Mouse (Mus musculus) retina, postnatal 7 days (tissue): ENCODE data around the gene Tgif1.

ENCODE experiments used
- DNase-seq: peaks from one replicate; pipeline ENCODE4 v3.0.0-alpha.2; 2012; ENCODE audit warnings: low read depth, low spot score

Tgif1 gene

DNA sequence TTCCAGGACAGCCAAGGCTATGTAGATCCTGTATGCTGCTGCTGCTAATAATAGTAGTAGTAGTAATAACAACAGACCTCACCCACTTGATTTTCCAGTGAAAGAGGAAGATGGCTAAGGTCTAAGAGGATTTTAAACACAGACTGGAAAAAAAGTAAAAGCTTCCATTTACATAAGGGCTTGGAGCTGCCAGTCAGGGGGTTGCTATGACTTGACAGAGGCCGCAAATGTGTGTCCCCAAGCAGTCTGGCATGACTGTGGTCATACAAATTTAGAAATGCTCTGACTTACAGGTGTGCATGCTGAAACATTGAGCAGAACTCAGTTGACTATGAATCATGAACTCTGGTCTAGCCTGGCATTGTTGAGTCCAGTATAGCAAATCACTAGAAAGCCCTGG is 45.5 kb downstream of the Tgif1 start:
- no peak for DNase-seq

DNA sequence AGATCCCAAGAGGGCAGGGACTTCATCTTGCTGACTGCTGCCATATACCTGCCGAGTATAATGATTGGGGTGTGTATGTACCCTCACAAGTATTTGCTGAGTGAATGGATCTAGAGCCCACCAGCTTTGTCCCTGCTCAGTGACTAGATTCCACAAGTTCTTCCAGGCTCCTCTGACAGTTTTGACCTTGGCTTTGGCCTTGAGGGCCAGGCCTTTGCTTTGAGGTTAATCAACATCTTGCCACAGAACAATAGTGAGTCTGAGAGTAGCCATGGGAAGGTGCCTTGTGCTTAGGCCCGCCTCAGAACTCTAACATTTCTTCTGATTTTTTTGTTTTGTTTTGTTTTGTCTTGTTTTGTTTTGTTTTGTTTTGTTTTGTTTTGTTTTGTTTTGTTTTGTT is 46.7 kb downstream of the Tgif1 start:
- DNase-seq = no peak

DNA sequence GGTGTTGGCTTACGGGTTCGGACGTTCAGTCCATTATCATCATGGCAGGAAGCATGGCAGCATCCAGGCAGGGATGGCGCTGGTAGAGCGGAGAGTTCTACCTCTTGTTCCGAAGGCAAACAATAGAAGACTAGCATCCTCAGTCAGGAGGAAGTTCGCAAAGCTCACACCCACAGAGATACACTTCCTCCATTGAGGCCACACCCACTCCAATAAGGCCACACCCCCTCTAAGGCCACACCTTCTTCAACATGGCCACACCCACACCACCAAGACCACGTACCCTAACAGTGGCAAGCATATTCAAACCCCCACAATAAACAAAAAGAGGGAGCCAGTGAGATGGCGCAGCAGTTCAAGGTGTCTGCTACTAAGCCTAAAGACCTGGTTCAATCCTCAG is 47.5 kb downstream of the Tgif1 start:
- no peak for DNase-seq

DNA sequence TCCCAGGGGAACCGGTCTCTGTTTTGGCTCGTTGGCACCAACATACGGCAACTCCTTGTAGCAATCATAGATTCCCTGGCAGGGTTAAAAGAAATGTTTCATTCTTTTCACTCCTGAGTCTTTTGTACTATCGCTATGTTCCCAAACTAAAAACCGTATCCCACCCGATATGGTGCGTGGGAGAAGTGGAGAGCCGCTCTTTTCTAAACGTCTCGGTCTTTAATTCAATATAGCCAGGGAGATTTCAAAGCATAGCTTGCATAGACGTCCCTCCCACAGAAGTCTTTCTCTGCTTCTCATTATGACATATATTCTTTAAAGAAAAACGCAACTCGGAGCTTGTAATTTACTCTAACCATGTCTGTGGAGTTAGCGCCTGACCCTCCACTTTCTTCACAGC is 51.3 kb downstream of the Tgif1 start:
- no peak for DNase-seq

DNA sequence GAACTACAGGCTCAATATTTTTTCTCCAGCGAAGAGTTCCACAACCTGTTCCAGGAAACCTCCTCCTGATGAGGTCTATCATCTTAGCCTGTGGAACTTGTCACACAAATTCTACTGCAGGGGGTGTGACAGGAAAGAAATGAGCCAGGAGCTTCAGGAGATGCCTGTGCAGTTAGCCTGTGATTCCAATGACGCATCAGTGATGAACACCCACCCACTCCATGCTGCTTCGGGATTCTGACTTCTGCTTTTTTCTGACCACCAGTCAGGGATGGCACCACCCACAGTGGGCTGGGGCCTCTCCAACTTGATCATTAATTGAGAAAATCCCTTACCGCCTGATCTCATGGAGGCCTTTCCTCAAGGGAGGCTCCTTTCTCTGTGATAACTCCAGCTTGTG is 54.1 kb downstream of the Tgif1 start:
- DNase-seq = no peak

DNA sequence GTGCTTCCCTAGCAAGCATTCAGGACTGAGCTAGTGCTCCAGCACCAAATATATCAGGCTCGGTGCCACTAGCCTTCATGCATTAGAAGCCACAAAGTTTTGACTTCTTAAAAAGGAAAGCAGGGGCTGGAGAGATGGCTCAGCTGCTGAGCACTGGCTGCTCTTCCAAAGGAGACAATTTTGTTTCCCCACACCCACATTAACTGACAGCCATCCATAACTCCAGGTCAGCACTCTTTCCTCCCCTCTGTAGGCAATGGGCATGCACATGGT is 55.6 kb downstream of the Tgif1 start:
- DNase-seq = no peak

DNA sequence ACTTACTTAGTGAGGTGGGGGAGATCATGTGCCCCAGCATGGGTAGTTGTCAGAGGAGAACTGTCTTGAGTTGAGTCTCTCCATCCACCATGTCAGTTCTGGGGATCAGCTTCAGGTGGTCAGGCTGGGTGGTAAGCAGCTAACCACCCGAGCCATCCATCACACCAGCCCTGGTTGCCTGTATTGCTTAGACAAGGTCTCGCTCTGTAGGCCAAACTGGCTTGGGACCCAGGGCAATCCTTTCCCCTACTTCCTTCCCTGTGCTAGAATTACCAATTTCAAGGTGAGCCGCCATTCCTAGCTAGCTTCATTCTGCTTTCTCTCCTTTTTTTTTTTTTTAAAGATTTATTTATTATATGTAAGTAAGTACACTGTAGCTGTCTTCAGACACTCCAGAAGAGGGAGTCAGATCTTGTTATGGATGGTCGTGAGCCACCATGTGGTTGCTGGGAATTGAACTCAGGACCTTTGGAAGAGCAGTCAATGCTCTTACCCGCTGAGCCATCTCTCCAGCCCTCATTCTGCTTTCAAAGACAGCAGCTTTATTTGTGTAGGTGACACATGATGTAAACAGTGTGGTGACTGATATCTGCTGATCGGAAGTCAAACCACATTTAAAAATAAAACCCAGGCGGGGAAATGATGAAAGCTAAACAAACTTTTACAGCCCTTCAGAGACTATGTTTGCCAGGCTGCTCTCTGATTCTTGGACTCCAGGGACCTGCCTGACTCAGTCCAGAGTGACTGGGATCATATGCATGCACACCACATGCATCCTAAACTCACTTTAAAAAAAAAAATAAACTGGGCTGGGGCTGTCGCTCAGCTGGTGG is 56.2 kb downstream of the Tgif1 start:
- DNase-seq = no peak

DNA sequence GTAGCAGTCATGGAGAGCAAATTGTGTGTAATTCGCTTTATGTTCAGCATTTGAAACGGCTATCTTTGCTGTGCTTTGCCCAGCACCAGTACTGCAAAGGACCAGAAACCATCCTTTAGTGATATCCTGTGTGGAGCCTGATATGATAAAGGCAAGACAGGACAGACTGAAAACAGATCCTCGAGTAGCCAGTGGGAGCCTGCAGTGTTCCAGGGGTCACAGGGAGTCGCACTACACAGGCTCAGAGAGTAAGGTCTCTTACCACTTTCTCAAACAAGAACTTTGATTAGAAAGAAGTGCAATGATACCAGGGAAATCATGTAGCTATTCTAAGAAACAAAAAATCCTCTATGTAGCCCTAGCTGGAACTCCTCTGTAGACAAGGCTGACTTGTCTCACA is 58.1 kb downstream of the Tgif1 start:
- DNase-seq = no peak

DNA sequence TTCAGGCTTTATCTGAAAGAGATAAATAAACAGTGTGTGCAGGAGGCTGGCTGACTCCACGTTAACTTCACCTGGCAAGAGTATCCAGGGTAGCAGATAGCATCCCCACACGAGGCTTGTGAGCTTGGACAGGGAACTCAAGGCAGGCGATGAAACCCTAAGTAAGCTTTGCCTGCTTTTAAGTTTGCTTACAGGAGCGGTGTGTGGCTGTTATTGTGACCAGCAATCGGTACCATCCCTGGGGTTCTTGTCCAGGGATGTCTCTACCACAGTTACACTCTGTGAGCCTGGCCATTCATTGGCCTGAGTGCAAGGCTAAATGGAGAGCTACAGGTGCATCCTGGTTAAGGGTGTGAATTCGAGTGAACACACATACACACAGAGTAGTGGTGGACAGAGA is 58.6 kb downstream of the Tgif1 start:
- DNase-seq = no peak

DNA sequence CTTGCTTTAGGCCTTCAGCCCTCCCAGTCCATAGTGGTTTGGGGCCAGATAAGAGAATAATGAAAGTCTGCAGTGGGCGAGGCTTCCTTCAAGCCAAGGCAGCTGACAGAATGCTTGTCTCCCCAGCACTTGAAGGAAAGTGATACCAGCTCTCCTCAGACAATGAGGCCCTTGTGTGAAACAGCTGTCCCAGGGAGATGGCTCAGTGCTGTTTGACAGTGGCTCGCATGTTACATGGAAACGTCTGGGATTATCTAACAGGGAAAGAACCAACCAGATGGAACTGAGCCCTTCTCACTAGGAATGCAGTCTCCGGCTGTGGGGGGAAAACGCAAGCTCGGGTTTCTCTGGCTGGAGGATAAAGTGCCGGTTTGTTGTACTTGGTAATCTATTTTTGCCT is 59.1 kb downstream of the Tgif1 start:
- DNase-seq = no peak
